Mouse (Mus musculus): ENCODE measurements around the gene Gm45234. TPM values are rescaled to one million over a fixed set of nuclear protein-coding genes. Genes with fewer than 3 reads are reported as not detected.
A peak's percentile ranks its signal among the peaks of the same experiment; 100 is the strongest.

Gm45234 gene
- total and polyA plus RNA-seq, 3 experiments: not detected

- Histone ChIP-seq H3K79me2 (replicated peaks; ENCODE audit: control insufficient read depth, extremely low read depth, insufficient read depth, poor library complexity, severe bottlenecking) (peaks cover 6% of the 10 kb centered on the region; the same call in 1 of the 2 replicates), H3K36me3 (replicated peaks in 1 of 2; ENCODE audit: control insufficient read depth in 1 of 2, insufficient read depth in 1 of 2, low read length in 1 of 2) (peaks cover 8 to 41% of the 10 kb centered on the region in 2 experiments), H3K4me1 (ENCODE audit: control insufficient read depth in 1 of 2, insufficient read depth in 2 of 2) (peaks cover 5 to 39% of the 10 kb centered on the region in 2 experiments), H3K9ac (ENCODE audit: insufficient read depth, low read depth) (peak overlapping the region; percentile 95), H3K27me3 (replicated peaks) (no peaks in the 10 kb centered on the region), H3K4me2 (ENCODE audit: insufficient read depth, low read depth, poor library complexity, severe bottlenecking) (peak overlapping the region; percentile 78), H3K4me3 (replicated peaks in 1 of 3; ENCODE audit: low read depth in 2 of 3, low read length in 2 of 3, poor library complexity in 1 of 3) (peak overlapping the region; percentile 66 to 95 (median 68)), H3K27ac (ENCODE audit: insufficient read depth, low read depth) (no peak overlapping the region), H3K9me3 (replicated peaks; ENCODE audit: low read length) (no peaks in the 10 kb centered on the region)
- no peak for DNase-seq (ENCODE audit: extremely low read depth)
- in situ Hi-C loops (cut with MboI; ENCODE audit: low pct_ligation_motif_present, low pct_unique_long_range_greater_than_20kb, low sequenced_read_pairs): no loop called here
- TF ChIP-seq ETS1 (conservative IDR thresholded peaks at IDR 0.05; ENCODE audit: low read depth, low read length): no peak
- TF ChIP-seq JUND (conservative IDR thresholded peaks at IDR 0.05; ENCODE audit: low read depth, low read length): no peak
- TF ChIP-seq MAZ (IDR thresholded peaks at IDR 0.05; ENCODE audit: low read depth, low read length): no peak
- no peak for TF ChIP-seq USF2 (conservative IDR thresholded peaks at IDR 0.05; ENCODE audit: low read depth, low read length)
- no peak for TF ChIP-seq MEF2A (IDR thresholded peaks at IDR 0.05; ENCODE audit: borderline replicate concordance, low read depth, low read length)
- no peak for TF ChIP-seq ZMIZ1 (IDR thresholded peaks at IDR 0.05; ENCODE audit: low read depth, low read length)
- TF ChIP-seq IRF4 (IDR thresholded peaks at IDR 0.05; ENCODE audit: low read depth, low read length): no peak
- no peak for TF ChIP-seq ZC3H11A (IDR thresholded peaks at IDR 0.05; ENCODE audit: low read depth, low read length)
- TF ChIP-seq UBTF (IDR thresholded peaks at IDR 0.05; ENCODE audit: low read depth, low read length): no peak
- no peak for TF ChIP-seq MAX (IDR thresholded peaks at IDR 0.05; ENCODE audit: low read length)
- no peak for TF ChIP-seq E2F4 (IDR thresholded peaks at IDR 0.05; ENCODE audit: insufficient replicate concordance, low read depth, low read length)
- TF ChIP-seq RAD21 (IDR thresholded peaks at IDR 0.05; ENCODE audit: low read depth, low read length): no peak
- no peak for TF ChIP-seq MAFK (IDR thresholded peaks at IDR 0.05; ENCODE audit: insufficient replicate concordance, low read length)
- TF ChIP-seq ZKSCAN1 (IDR thresholded peaks at IDR 0.05; ENCODE audit: borderline replicate concordance, low read depth, low read length): no peak
- TF ChIP-seq TCF12 (IDR thresholded peaks at IDR 0.05; ENCODE audit: low read depth, low read length): no peak
- dilution Hi-C loops (cut with MboI; ENCODE audit: extremely low pct_ligation_motif_present, extremely low pct_unique_long_range_greater_than_20kb, low sequenced_read_pairs): no loop called here
These were observed 1.6 kb upstream of the Gm45234 start for GRCm38 (mm10) chr6:124757351-124757880.

DNA sequence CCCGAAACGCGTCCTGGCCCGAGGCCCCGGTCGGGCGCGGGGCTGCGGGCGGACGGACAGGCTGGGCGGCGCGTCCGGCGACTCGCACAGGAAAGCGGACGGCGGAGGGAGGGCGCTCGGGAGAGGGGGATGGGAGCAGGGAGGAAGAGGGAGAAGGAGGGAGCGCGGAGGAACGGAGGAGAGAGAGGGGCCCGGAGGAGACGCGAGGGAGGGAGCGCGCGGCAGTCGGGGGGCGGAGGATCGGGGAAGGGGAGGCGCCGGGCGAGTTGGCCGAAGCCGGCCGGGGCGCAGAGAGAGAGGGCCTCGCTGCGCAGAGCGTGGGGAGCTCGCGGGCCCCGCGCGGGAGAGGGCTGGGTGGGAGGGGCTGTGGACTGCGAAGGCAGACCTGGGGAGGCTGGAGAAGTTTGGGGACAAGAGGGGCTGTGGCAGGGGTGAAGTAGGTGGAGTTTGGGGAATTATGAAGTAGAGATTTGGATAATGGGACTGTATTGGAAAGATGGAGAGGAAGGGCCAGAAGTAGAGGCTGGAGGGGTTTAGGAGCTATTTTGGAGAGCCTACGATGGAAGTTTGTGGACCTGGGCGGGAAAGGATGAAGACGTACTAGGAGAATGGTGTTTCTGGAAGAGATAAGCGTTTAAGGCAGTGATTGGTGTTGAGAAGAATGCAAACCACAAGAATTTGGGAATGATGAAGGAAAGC is 980 bp upstream of the Gm45234 start:
- DNase-seq (ENCODE audit: extremely low read depth): no peak
- peak overlapping the region; percentile 66 to 95 (median 68) for H3K4me3 ChIP-seq (replicated peaks in 1 of 3; ENCODE audit: low read depth in 2 of 3, low read length in 2 of 3, poor library complexity in 1 of 3)
- H3K27me3 ChIP-seq (replicated peaks): no peaks in the 10 kb centered on the region
- peaks cover 5 to 39% of the 10 kb centered on the region in 2 experiments for H3K4me1 ChIP-seq (ENCODE audit: control insufficient read depth in 1 of 2, insufficient read depth in 2 of 2)
- in situ Hi-C loops (cut with MboI; ENCODE audit: low pct_ligation_motif_present, low pct_unique_long_range_greater_than_20kb, low sequenced_read_pairs): no loop called here
- H3K36me3 ChIP-seq (replicated peaks in 1 of 2; ENCODE audit: control insufficient read depth in 1 of 2, insufficient read depth in 1 of 2, low read length in 1 of 2): peaks cover 8 to 41% of the 10 kb centered on the region in 2 experiments
- H3K9ac ChIP-seq (ENCODE audit: insufficient read depth, low read depth): peak overlapping the region; percentile 95
- dilution Hi-C loops (cut with MboI; ENCODE audit: extremely low pct_ligation_motif_present, extremely low pct_unique_long_range_greater_than_20kb, low sequenced_read_pairs): no loop called here
- no peaks in the 10 kb centered on the region for H3K9me3 ChIP-seq (replicated peaks; ENCODE audit: low read length)
- peak overlapping the region; percentile 78 for H3K4me2 ChIP-seq (ENCODE audit: insufficient read depth, low read depth, poor library complexity, severe bottlenecking)
- H3K27ac ChIP-seq (ENCODE audit: insufficient read depth, low read depth): peak overlapping the region; percentile 72
- TF ChIP-seq MXI1 (IDR thresholded peaks at IDR 0.05; ENCODE audit: low read depth, low read length): peak; percentile 47; the same call in 1 of the 2 replicates
- peak; percentile 24; the same call in 1 of the 2 replicates for TF ChIP-seq NRF1 (IDR thresholded peaks at IDR 0.05; ENCODE audit: low read depth, low read length)
- TF ChIP-seq CHD2 (IDR thresholded peaks at IDR 0.05; ENCODE audit: low read length): peak; percentile 56; the same call in 1 of the 2 replicates
- TF ChIP-seq POLR2A (IDR thresholded peaks at IDR 0.05; ENCODE audit: low read depth, low read length): peak; percentile 55; the same call in 1 of the 2 replicates
- no peak for TF ChIP-seq ZMIZ1 (IDR thresholded peaks at IDR 0.05; ENCODE audit: low read depth, low read length)
- TF ChIP-seq HCFC1 (IDR thresholded peaks at IDR 0.05; ENCODE audit: low read depth, low read length): peak; percentile 15; the same call in 1 of the 2 replicates
- peak; percentile 50; the same call in 1 of the 2 replicates for TF ChIP-seq MAZ (IDR thresholded peaks at IDR 0.05; ENCODE audit: low read depth, low read length)
- no peak for TF ChIP-seq JUND (conservative IDR thresholded peaks at IDR 0.05; ENCODE audit: low read depth, low read length)
- TF ChIP-seq UBTF (IDR thresholded peaks at IDR 0.05; ENCODE audit: low read depth, low read length): peak; percentile 49; the same call in 1 of the 2 replicates
- no peak for TF ChIP-seq PAX5 (IDR thresholded peaks at IDR 0.05; ENCODE audit: low read length)
- 0 out of 2 replicates have a peak, but pooled peaks have one; percentile 37 for TF ChIP-seq TCF12 (IDR thresholded peaks at IDR 0.05; ENCODE audit: low read depth, low read length)
- TF ChIP-seq GABPA (IDR thresholded peaks at IDR 0.05; ENCODE audit: insufficient replicate concordance, low read depth, low read length): no peak
- H3K79me2 ChIP-seq (replicated peaks; ENCODE audit: control insufficient read depth, extremely low read depth, insufficient read depth, poor library complexity, severe bottlenecking): peaks cover 6% of the 10 kb centered on the region; the same call in 1 of the 2 replicates

Measured in CH12.LX (cell line).